In the genomic region with DNA sequence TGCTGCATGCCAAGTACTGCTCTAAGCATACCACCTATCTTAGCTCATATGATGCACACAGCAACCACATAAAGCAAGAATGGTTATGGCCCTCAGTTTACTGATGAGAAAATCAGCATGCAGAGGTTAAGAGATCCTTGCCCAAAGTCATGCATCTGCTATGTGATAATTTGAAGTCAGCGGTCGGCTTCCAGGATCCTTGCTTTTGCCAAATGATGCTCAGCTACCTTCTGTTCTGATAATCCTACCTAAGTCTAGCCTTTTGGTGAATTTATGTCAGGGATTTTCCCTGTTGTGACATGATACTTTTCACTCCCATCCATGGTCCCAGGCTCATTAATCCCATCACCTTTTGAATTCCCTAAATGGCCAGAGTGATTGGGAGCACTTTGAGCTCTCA, we compare ENCODE assay signal across 16 mouse cellular contexts.
DNase-seq lines count a peak whose midpoint lies in the region.
"Had no signal": no experiment of that assay in that cellular context is flagged by ENCODE, and none has a peak within 500 bp of the region (broad histone marks: within the 10 kb centered on the region; RNA-seq: fewer than 3 reads in every experiment).

No protein-coding gene starts in this region.

- peak; percentile 6 for DNase-seq in cerebellum, adult 11 months
- DNase-seq in cerebellum, postnatal 4 days (ENCODE audit: low spot score in 2 of 2) = no peak
- DNase-seq in brain, adult 2 months (ENCODE audit: low read depth, low spot score) = peak; percentile 67
- peak; percentile 54 for DNase-seq in cerebellum, adult 9-10 months
- DNase-seq in cerebellum, postnatal 25 days = peak; percentile 16 to 27
- no peak for DNase-seq in gastrocnemius, postnatal 10 days
- no peak for DNase-seq in adrenal gland, postnatal 36 days
- DNase-seq: adrenal gland, postnatal 14 days; B cell, adult 2 months; embryo, embryonic 11 days; gastrocnemius, postnatal 14 days; heart, adult 18-20 months; heart, postnatal 10 days; heart, postnatal 36 days; kidney, adult 18-20 months; kidney, adult 9 months had no signal

Comparison
In these comparisons a context has a peak if more than half of its experiments do, and no peak if none do; other contexts are left out.
1. DNase-seq: peak in cerebellum, adult 11 months (single experiment), brain, adult 2 months (single experiment), cerebellum, adult 9-10 months (single experiment) and cerebellum, postnatal 25 days (2 of 2); none in cerebellum, postnatal 4 days (0 of 2), gastrocnemius, postnatal 10 days (single experiment) and adrenal gland, postnatal 36 days (0 of 2).